9 mouse cellular contexts compared by ENCODE assay signal in genomic region chr11:78929345-78929744, GRCm38 (mm10). TPM values are rescaled to one million over a fixed set of nuclear protein-coding genes. Genes with fewer than 3 reads are reported as not detected.
DNase-seq lines count a peak whose midpoint lies in the region; ATAC-seq and TF ChIP-seq lines count a peak whose summit lies in the region.
"Had no signal": no experiment of that assay in that cellular context is flagged by ENCODE, and none has a peak within 500 bp of the region (broad histone marks: within the 10 kb centered on the region; RNA-seq: fewer than 3 reads in every experiment).

No protein-coding gene starts in this region.

- H3K36me3 ChIP-seq in heart, embryonic 11.5 days (ENCODE audit: control insufficient read depth, insufficient read depth, low read length): no peaks in the 10 kb centered on the region
- H3K36me3 ChIP-seq in kidney, embryonic 16.5 days (ENCODE audit: insufficient read depth, low read length): no peaks in the 10 kb centered on the region

- H3K9ac ChIP-seq in heart, embryonic 11.5 days (ENCODE audit: low read depth, low read length): no peak overlapping the region
- no peak overlapping the region for H3K9ac ChIP-seq in kidney, embryonic 16.5 days (replicated peaks; ENCODE audit: low read length)

- WGBS in heart, embryonic 11.5 days (ENCODE audit: insufficient replicate concordance): 73% methylated on average over 5 of the region's 5 CpGs
- WGBS in kidney, embryonic 16.5 days: 53% methylated on average over 5 of the region's 5 CpGs

- H3K27ac ChIP-seq in heart, embryonic 11.5 days (ENCODE audit: low read depth, low read length): no peak overlapping the region
- no peak overlapping the region; the same call in 1 of the 2 replicates for H3K27ac ChIP-seq in gastrocnemius, adult 2 months
- no peak overlapping the region for H3K27ac ChIP-seq in kidney, embryonic 16.5 days (ENCODE audit: low read length)

- peaks cover 25% of the 10 kb centered on the region for H3K27me3 ChIP-seq in heart, embryonic 11.5 days (ENCODE audit: control insufficient read depth, insufficient read depth, low read length)
- H3K27me3 ChIP-seq in kidney, embryonic 16.5 days (ENCODE audit: insufficient read depth, low read length): peaks cover 26% of the 10 kb centered on the region

- peak; percentile 76 to 90 for DNase-seq in heart, adult 18-20 months
- DNase-seq in adrenal gland, postnatal 10 days: peak; percentile 89
- DNase-seq in gastrocnemius, adult 2 months: peak; percentile 83
- peak; percentile 70 for DNase-seq in lung, postnatal 14 days

- H3K4me2 ChIP-seq in heart, embryonic 11.5 days: no peak overlapping the region
- H3K4me2 ChIP-seq in kidney, embryonic 16.5 days (replicated peaks; ENCODE audit: low read depth, low read length): no peak overlapping the region

- peaks cover 5% of the 10 kb centered on the region; the same call in 1 of the 2 replicates for H3K4me1 ChIP-seq in heart, embryonic 11.5 days (ENCODE audit: control insufficient read depth, insufficient read depth, low read length)
- H3K4me1 ChIP-seq in kidney, embryonic 16.5 days (ENCODE audit: insufficient read depth, low read length): peaks cover 9% of the 10 kb centered on the region

- ATAC-seq in heart, embryonic 11.5 days (replicated peaks; ENCODE audit: insufficient number of reproducible peaks, low FRiP score, low TSS enrichment): no peak
- ATAC-seq in kidney, embryonic 16.5 days (ENCODE audit: low FRiP score, low TSS enrichment): peak; percentile 51; the same call in 1 of the 2 replicates
- ATAC-seq in megakaryocyte-erythroid progenitor cell, adult 5-6 weeks (replicated peaks; ENCODE audit: low FRiP score, low TSS enrichment, poor library complexity, severe bottlenecking): no peak
- no peak for ATAC-seq in granulocyte monocyte progenitor cell, adult 5-6 weeks (replicated peaks; ENCODE audit: poor library complexity, severe bottlenecking)

- no peak for TF ChIP-seq CTCF in gastrocnemius, adult 2 months (IDR thresholded peaks at IDR 0.05)

- H3K4me3 ChIP-seq in heart, embryonic 11.5 days (ENCODE audit: low read depth, low read length): no peak overlapping the region
- no peak overlapping the region for H3K4me3 ChIP-seq in gastrocnemius, adult 2 months
- no peak overlapping the region for H3K4me3 ChIP-seq in kidney, embryonic 16.5 days (ENCODE audit: low read length)

- no peaks in the 10 kb centered on the region for H3K9me3 ChIP-seq in heart, embryonic 11.5 days (replicated peaks; ENCODE audit: control insufficient read depth, low read length)
- no peaks in the 10 kb centered on the region for H3K9me3 ChIP-seq in kidney, embryonic 16.5 days (ENCODE audit: low read length)

- intact Hi-C loops in gastrocnemius, adult 2 months (cut with DNase I): loop anchor here (10.0 kb wide), 1 partner anchor 365 kb away; no protein-coding TSS in a partner anchor

RNA-seq across cellular contexts. Expression of gene Nos2, which starts 8.8 kb away (rescaled TPM):
- 1 to 10 TPM; 3.3 to 6.3 TPM for total RNA-seq in heart, adult 18-20 months (2021)
- polyA plus RNA-seq in heart, embryonic 11.5 days (2014; fragmentation: Nextera tagmentation; extraction: Ambion mirVana): 0.08 and 0.11 TPM in 2 replicates
- total RNA-seq in adrenal gland, postnatal 10 days (2021): 1 to 10 TPM; 3.8 to 5.2 TPM
- total RNA-seq in gastrocnemius, adult 2 months (2021): 1 to 10 TPM in 1 of 2 experiments, under 1 TPM in 1; 0.64 to 1.4 TPM
- polyA plus RNA-seq in kidney, embryonic 16.5 days (2015; fragmentation: Nextera tagmentation; extraction: Ambion mirVana): 2.1 and 2.7 TPM in 2 replicates
- not detected in 2 replicates for total RNA-seq in megakaryocyte-erythroid progenitor cell, adult 5-6 weeks (2014; fragmentation: Nextera tagmentation)
- not detected in 2 replicates for total RNA-seq in megakaryocyte-erythroid progenitor cell, adult 5-6 weeks (2017)
- not detected in 2 replicates for total RNA-seq in granulocyte monocyte progenitor cell, adult 5-6 weeks (2014; fragmentation: Nextera tagmentation)
- total RNA-seq in granulocyte monocyte progenitor cell, adult 5-6 weeks (2017): not detected in 2 replicates
- total RNA-seq: common myeloid progenitor, adult 5-6 weeks had no signal

RNA-seq across cellular contexts. Expression of gene Lgals9, which starts 55.4 kb away (rescaled TPM):
- 10 to 100 TPM; 19.5 to 22.5 TPM for total RNA-seq in heart, adult 18-20 months (2021)
- polyA plus RNA-seq in heart, embryonic 11.5 days (2014; fragmentation: Nextera tagmentation; extraction: Ambion mirVana): 41.9 and 44.6 TPM in 2 replicates
- 100 to 1,000 TPM in 1 of 2 experiments, 10 to 100 TPM in 1; 67.1 to 118 TPM for total RNA-seq in adrenal gland, postnatal 10 days (2021)
- 10 to 100 TPM in 1 of 2 experiments, 1 to 10 TPM in 1; 6.6 to 10.1 TPM for total RNA-seq in gastrocnemius, adult 2 months (2021)
- polyA plus RNA-seq in kidney, embryonic 16.5 days (2015; fragmentation: Nextera tagmentation; extraction: Ambion mirVana): 52.5 and 59.5 TPM in 2 replicates
- total RNA-seq in megakaryocyte-erythroid progenitor cell, adult 5-6 weeks (2014; fragmentation: Nextera tagmentation): 535 and 677 TPM in 2 replicates
- total RNA-seq in megakaryocyte-erythroid progenitor cell, adult 5-6 weeks (2017): 135 and 231 TPM in 2 replicates
- total RNA-seq in granulocyte monocyte progenitor cell, adult 5-6 weeks (2014; fragmentation: Nextera tagmentation): 273 and 289 TPM in 2 replicates
- total RNA-seq in granulocyte monocyte progenitor cell, adult 5-6 weeks (2017): 68.6 and 84.9 TPM in 2 replicates
